14 mouse cellular contexts compared by ENCODE assay signal in the genomic region with DNA sequence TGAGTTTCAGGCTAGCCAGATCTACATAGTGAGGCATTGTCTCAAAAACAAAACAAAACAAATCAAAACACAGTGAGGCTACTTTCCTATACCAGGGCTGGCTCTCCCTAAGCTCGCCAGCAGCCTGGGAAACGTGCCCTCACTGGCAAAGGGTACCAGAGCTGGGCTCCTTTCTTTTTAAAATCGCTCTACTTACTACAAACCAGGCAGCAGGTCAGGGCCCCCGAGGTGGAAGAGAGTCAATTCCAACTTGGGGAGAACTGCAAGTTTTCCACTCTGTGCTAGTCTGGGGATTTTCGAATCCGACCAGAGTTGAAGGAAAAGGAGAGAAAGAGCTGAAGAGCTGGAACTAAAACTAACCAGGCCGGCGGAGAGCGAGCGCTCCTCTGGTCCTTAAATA. TPM values are rescaled to one million over a fixed set of nuclear protein-coding genes. Genes with fewer than 3 reads are reported as not detected.
DNase-seq lines count a peak whose midpoint lies in the region; ATAC-seq and TF ChIP-seq lines count a peak whose summit lies in the region.
"Had no signal": no experiment of that assay in that cellular context is flagged by ENCODE, and none has a peak within 500 bp of the region (broad histone marks: within the 10 kb centered on the region; RNA-seq: fewer than 3 reads in every experiment).

No protein-coding gene starts in this region.

- H3K4me1 ChIP-seq in embryonic fibroblast, embryonic 13.5 days (ENCODE audit: control insufficient read depth, insufficient read depth, low read length): peaks cover 41% of the 10 kb centered on the region

- DNase-seq in adrenal gland, postnatal 10 days: peak; percentile 60
- DNase-seq in adrenal gland, postnatal 25 days: no peak
- DNase-seq in gastrocnemius, postnatal 14 days: peak; percentile 57
- no peak for DNase-seq in gastrocnemius, postnatal 25 days
- peak; percentile 43 for DNase-seq in 3134 (ENCODE audit: extremely low read depth, insufficient read length, low spot score)
- no peak for DNase-seq in spleen, postnatal 10 days (ENCODE audit: low spot score in 2 of 2)
- DNase-seq: heart, postnatal 14 days; kidney, adult 18-20 months; left cerebral cortex, postnatal 4 days; right cerebral cortex, postnatal 14 days; thymus, postnatal 25 days had no signal

- intact Hi-C loops in gastrocnemius, postnatal 14 days (cut with DNase I; ENCODE audit: low total_unique reads): no loop called here

- TF ChIP-seq CTCF in embryonic fibroblast, embryonic 13.5 days (IDR thresholded peaks at IDR 0.05; ENCODE audit: borderline replicate concordance, insufficient read depth, low read length): no peak

- no peak overlapping the region for H3K4me3 ChIP-seq in embryonic fibroblast, embryonic 13.5 days (ENCODE audit: insufficient read depth, low read length)
- H3K4me3 ChIP-seq: midbrain, embryonic 12.5 days had no signal

- peak overlapping the region; percentile 60 for H3K27ac ChIP-seq in embryonic fibroblast, embryonic 13.5 days (ENCODE audit: insufficient read depth, low read length)
- H3K27ac ChIP-seq: midbrain, embryonic 12.5 days had no signal

- TF ChIP-seq POLR2A in embryonic fibroblast, embryonic 13.5 days (IDR thresholded peaks at IDR 0.05; ENCODE audit: low read depth, low read length): no peak

- ATAC-seq in frontal cortex, adult (ENCODE audit: low TSS enrichment): no peak

RNA-seq across cellular contexts. Expression of a gene that starts 17.5 kb away (rescaled TPM):
- total RNA-seq in adrenal gland, postnatal 10 days (2021): 100 to 1,000 TPM; 145 to 200 TPM
- total RNA-seq in adrenal gland, postnatal 25 days (2021): 87.7 and 111 TPM in 2 replicates
- total RNA-seq in gastrocnemius, postnatal 14 days (2021): 100 to 1,000 TPM; 531 to 566 TPM
- 100 to 1,000 TPM; 447 to 529 TPM for total RNA-seq in gastrocnemius, postnatal 25 days (2021)
- polyA plus RNA-seq in embryonic fibroblast, embryonic 13.5 days (2011; ENCODE audit: insufficient read length, low read depth, missing spikeins): 173 and 236 TPM in 2 replicates

RNA-seq across cellular contexts. Expression of a gene that starts 39.9 kb away (rescaled TPM):
- total RNA-seq in adrenal gland, postnatal 10 days (2021): 1 to 10 TPM; 5.0 to 6.9 TPM
- total RNA-seq in adrenal gland, postnatal 25 days (2021): 11.2 and 11.6 TPM in 2 replicates
- 1 to 10 TPM; 6.0 to 7.2 TPM for total RNA-seq in gastrocnemius, postnatal 14 days (2021)
- total RNA-seq in gastrocnemius, postnatal 25 days (2021): 1 to 10 TPM; 9.5 to 9.6 TPM
- 2.0 and 2.3 TPM in 2 replicates for polyA plus RNA-seq in embryonic fibroblast, embryonic 13.5 days (2011; ENCODE audit: insufficient read length, low read depth, missing spikeins)

RNA-seq across cellular contexts. Expression of a gene that starts 48.6 kb away (rescaled TPM):
- total RNA-seq in adrenal gland, postnatal 10 days (2021): 10 to 100 TPM; 39.2 to 40.0 TPM
- total RNA-seq in adrenal gland, postnatal 25 days (2021): 55.1 and 59.9 TPM in 2 replicates
- 10 to 100 TPM; 28.4 to 28.8 TPM for total RNA-seq in gastrocnemius, postnatal 14 days (2021)
- 10 to 100 TPM; 20.5 to 22.6 TPM for total RNA-seq in gastrocnemius, postnatal 25 days (2021)
- 11.7 and 12.6 TPM in 2 replicates for polyA plus RNA-seq in embryonic fibroblast, embryonic 13.5 days (2011; ENCODE audit: insufficient read length, low read depth, missing spikeins)

RNA-seq across cellular contexts. Expression of a gene that starts 57.8 kb away (rescaled TPM):
- total RNA-seq in adrenal gland, postnatal 10 days (2021): 100 to 1,000 TPM in 1 of 2 experiments, 10 to 100 TPM in 1; 89.4 to 108 TPM
- total RNA-seq in adrenal gland, postnatal 25 days (2021): 116 and 120 TPM in 2 replicates
- 100 to 1,000 TPM; 122 to 124 TPM for total RNA-seq in gastrocnemius, postnatal 14 days (2021)
- 100 to 1,000 TPM; 134 TPM for total RNA-seq in gastrocnemius, postnatal 25 days (2021)
- polyA plus RNA-seq in embryonic fibroblast, embryonic 13.5 days (2011; ENCODE audit: insufficient read length, low read depth, missing spikeins): 57.6 and 61.7 TPM in 2 replicates

RNA-seq across cellular contexts. Expression of a gene that starts 59.9 kb away (rescaled TPM):
- total RNA-seq in adrenal gland, postnatal 10 days (2021): under 1 TPM; 0.51 to 0.88 TPM
- total RNA-seq in adrenal gland, postnatal 25 days (2021): not detected in 2 replicates
- total RNA-seq in gastrocnemius, postnatal 14 days (2021): 1 to 10 TPM in 1 of 2 experiments, under 1 TPM in 1; 0.66 to 1.1 TPM
- under 1 TPM; 0.54 to 0.67 TPM for total RNA-seq in gastrocnemius, postnatal 25 days (2021)
- polyA plus RNA-seq in embryonic fibroblast, embryonic 13.5 days (2011; ENCODE audit: insufficient read length, low read depth, missing spikeins): 0.74 TPM in 1 of 2 replicates, not detected in the other
- total RNA-seq: left cerebral cortex, postnatal 4 days had no signal

Comparison
In these comparisons a context has a peak if more than half of its experiments do, and no peak if none do; other contexts are left out.
1. DNase-seq: peak in adrenal gland, postnatal 10 days (single experiment), gastrocnemius, postnatal 14 days (single experiment) and 3134 (single experiment); none in adrenal gland, postnatal 25 days (single experiment), gastrocnemius, postnatal 25 days (single experiment) and spleen, postnatal 10 days (0 of 2).